In the genomic region with DNA sequence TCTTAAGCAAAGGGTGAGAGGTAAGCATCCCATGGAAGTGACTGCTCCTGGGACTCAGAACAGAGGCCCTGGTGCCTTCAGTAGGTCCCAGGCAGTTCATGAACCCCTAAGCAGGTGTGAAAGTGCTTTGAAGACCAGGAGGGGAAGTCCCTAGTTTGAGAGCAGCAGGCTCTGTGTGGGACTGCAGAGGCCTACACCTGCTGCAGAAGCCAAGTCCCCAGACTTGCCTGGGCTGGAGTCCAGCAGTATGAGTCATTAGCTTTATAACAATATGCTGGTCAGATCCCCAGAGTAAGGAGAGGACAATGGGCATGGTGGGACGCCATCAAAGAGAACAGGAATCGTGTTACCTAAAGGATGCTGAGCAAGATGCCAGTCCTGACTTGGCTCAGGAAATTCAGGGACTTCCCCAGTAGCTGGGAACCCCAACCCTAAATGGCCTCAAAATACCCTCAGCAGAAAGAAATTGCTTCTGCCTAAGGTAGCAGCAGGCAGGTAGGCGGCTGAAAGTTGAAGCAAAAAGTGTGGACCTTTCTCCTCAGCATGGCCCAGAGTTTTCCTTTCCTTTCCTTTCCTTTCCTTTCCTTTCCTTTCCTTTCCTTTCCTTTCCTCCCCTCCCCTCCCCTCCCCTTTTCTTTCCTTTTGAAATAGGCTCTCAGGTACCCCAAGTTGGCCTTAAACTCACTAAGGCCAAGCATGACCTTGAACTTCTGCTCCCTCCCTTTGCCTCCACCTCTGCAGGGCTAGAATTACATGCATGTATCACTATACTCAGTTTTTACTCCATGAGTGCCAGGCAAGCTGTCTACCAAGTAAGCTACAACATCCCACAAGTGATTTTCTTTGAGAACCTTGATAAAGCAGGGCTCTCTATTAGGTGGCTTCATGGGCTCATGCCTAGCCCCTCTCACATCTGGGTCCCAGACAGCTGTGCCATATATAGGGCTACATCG, we compare ENCODE assay signal across 9 mouse cellular contexts. TPM values are rescaled to one million over a fixed set of nuclear protein-coding genes. Genes with fewer than 3 reads are reported as not detected.
DNase-seq lines count a peak whose midpoint lies in the region; ATAC-seq and TF ChIP-seq lines count a peak whose summit lies in the region.
"Had no signal": no experiment of that assay in that cellular context is flagged by ENCODE, and none has a peak within 500 bp of the region (broad histone marks: within the 10 kb centered on the region; RNA-seq: fewer than 3 reads in every experiment).

No protein-coding gene starts in this region.

- ATAC-seq in midbrain, embryonic 14.5 days (ENCODE audit: low FRiP score, low TSS enrichment), result no peak

- no peak for TF ChIP-seq CTCF in lung, adult 2 months (IDR thresholded peaks at IDR 0.05; ENCODE audit: insufficient read depth, low read length)
- no peak for TF ChIP-seq CTCF in thymus, adult 2 months (IDR thresholded peaks at IDR 0.05; ENCODE audit: borderline replicate concordance, control insufficient read depth, extremely low read depth, insufficient read depth, low read length, poor library complexity)

- H3K27ac ChIP-seq in thymus, adult 2 months (ENCODE audit: control insufficient read depth, insufficient read depth, low read length), result peak overlapping the region; percentile 34
- H3K27ac ChIP-seq in midbrain, embryonic 14.5 days (replicated peaks; ENCODE audit: low read depth, low read length), result no peak overlapping the region

- no peaks in the 10 kb centered on the region for H3K27me3 ChIP-seq in thymus, adult 2 months (ENCODE audit: control insufficient read depth, insufficient read depth, low read length)
- H3K27me3 ChIP-seq in midbrain, embryonic 14.5 days (ENCODE audit: control insufficient read depth, insufficient read depth, low read length), result no peaks in the 10 kb centered on the region

- 50% methylated on average over 4 of the region's 4 CpGs for whole genome bisulfite sequencing in lung, adult 2 months
- 57% methylated on average over 4 of the region's 4 CpGs for WGBS in thymus, adult 2 months
- WGBS in midbrain, embryonic 14.5 days, result 73% methylated on average over 4 of the region's 4 CpGs

- H3K36me3 ChIP-seq in thymus, adult 2 months (ENCODE audit: control insufficient read depth, insufficient read depth, low read length), result no peaks in the 10 kb centered on the region
- no peaks in the 10 kb centered on the region for H3K36me3 ChIP-seq in midbrain, embryonic 14.5 days (ENCODE audit: control insufficient read depth, insufficient read depth, low read length)

- peak; percentile 3 for DNase-seq in lung, postnatal 36 days
- no peak for DNase-seq in lung, adult 2 months
- DNase-seq in adrenal gland, postnatal 10 days, result peak; percentile 76
- peak; percentile 64 for DNase-seq in heart, postnatal 4 days
- peak; percentile 62 for DNase-seq in thymus, adult 2 months
- DNase-seq in testis, postnatal 10 days (ENCODE audit: low spot score), result no peak
- no peak for DNase-seq in embryo, embryonic 10 days (ENCODE audit: low spot score)
- DNase-seq in midbrain, embryonic 14.5 days, result no peak

- H3K9me3 ChIP-seq in midbrain, embryonic 14.5 days (ENCODE audit: control insufficient read depth, low read length), result no peaks in the 10 kb centered on the region

- no peak overlapping the region for H3K9ac ChIP-seq in midbrain, embryonic 14.5 days (replicated peaks; ENCODE audit: low read length)

- H3K4me1 ChIP-seq in lung, adult 2 months (ENCODE audit: control insufficient read depth, insufficient read depth, low read length), result no peaks in the 10 kb centered on the region
- peaks cover 31% of the 10 kb centered on the region for H3K4me1 ChIP-seq in thymus, adult 2 months (replicated peaks; ENCODE audit: control insufficient read depth, insufficient read depth, low read length)
- no peaks in the 10 kb centered on the region for H3K4me1 ChIP-seq in midbrain, embryonic 14.5 days (ENCODE audit: control insufficient read depth, insufficient read depth, low read length)

- no peak for TF ChIP-seq POLR2A in lung, adult 2 months (IDR thresholded peaks at IDR 0.05; ENCODE audit: borderline replicate concordance, extremely low read depth, low read depth, low read length)
- TF ChIP-seq POLR2A in thymus, adult 2 months (IDR thresholded peaks at IDR 0.05; ENCODE audit: control insufficient read depth, extremely low read depth, insufficient read depth, low read length, poor library complexity), result no peak

- no peak overlapping the region for H3K4me3 ChIP-seq in lung, adult 2 months (replicated peaks; ENCODE audit: extremely low read depth, low read depth, low read length)
- no peak overlapping the region for H3K4me3 ChIP-seq in thymus, adult 2 months (ENCODE audit: control insufficient read depth, insufficient read depth, low read length)
- H3K4me3 ChIP-seq in midbrain, embryonic 14.5 days (replicated peaks; ENCODE audit: low read depth, low read length), result no peak overlapping the region

- no peak overlapping the region for H3K4me2 ChIP-seq in midbrain, embryonic 14.5 days (ENCODE audit: low read length)

RNA-seq across cellular contexts. Expression of a gene that starts 4.6 kb away (rescaled TPM):
- polyA plus RNA-seq in lung, adult 2 months (2012; rRNA removed), result 0.24 and 0.28 TPM in 2 replicates
- total RNA-seq in adrenal gland, postnatal 10 days (2021), result under 1 TPM; 0.21 to 0.24 TPM
- under 1 TPM; 0.19 to 0.23 TPM for total RNA-seq in heart, postnatal 4 days (2021)
- polyA plus RNA-seq in thymus, adult 2 months (2012; rRNA removed), result 12.2 and 13.5 TPM in 2 replicates
- 0.29 and 0.39 TPM in 2 replicates for polyA plus RNA-seq in midbrain, embryonic 14.5 days (2014; fragmentation: Nextera tagmentation; extraction: Ambion mirVana)
- polyA plus RNA-seq: neural tube, embryonic 14.5 days had no signal

Comparison
In these comparisons a context has a peak if more than half of its experiments do, and no peak if none do; other contexts are left out.
1. DNase-seq: peak in lung, postnatal 36 days (single experiment), adrenal gland, postnatal 10 days (single experiment), heart, postnatal 4 days (single experiment) and thymus, adult 2 months (single experiment); none in lung, adult 2 months (single experiment), testis, postnatal 10 days (single experiment), embryo, embryonic 10 days (single experiment) and midbrain, embryonic 14.5 days (single experiment).